Mouse (Mus musculus): ENCODE results near the gene Vps36.

- no peak for TF ChIP-seq POLR2A (IDR thresholded peaks at IDR 0.05; ENCODE audit: extremely low read depth, insufficient read depth, low read length)
- no peak for TF ChIP-seq CTCF (IDR thresholded peaks at IDR 0.05; ENCODE audit: low read depth, low read length)
These were observed 44.8 kb upstream of the Vps36 start for GRCm38 (mm10) chr8:22147706-22148366.
